Mouse (Mus musculus) WW6 (cell line): ENCODE results near the gene Ankrd63.

ENCODE experiments used
- DNase-seq: peaks from one replicate; pipeline ENCODE4 v3.0.0-alpha.2; 2013; ENCODE audit warnings: low read depth, low spot score

Gene Ankrd63

GRCm38 (mm10) chr2:118693370-118693966 is 10.3 kb downstream of the Ankrd63 start:
- no peak for DNase-seq

DNA sequence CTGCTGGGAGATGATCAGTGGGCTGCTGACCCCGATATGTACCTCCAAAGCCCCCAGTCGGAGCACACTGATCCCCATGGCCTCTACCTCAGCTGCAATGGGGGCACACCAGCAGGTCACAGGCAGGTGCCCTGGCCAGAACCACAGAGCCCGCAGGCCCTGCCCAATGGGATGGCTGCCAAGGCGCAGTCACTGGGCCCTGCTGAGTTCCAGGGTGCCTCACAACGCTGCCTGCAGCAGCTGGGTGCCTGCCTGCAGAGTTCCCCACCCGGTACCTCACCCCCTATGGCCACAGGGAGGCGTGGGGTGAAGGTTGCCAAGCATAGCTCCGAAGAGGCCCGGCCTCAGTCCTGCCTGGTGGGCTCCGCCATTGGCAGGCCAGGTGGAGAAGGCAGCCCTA is 13.9 kb downstream of the Ankrd63 start:
- no peak for DNase-seq

- no peak for DNase-seq
Observed at GRCm38 (mm10) chr2:118687791-118688190, 16.0 kb downstream of the Ankrd63 start.

DNA sequence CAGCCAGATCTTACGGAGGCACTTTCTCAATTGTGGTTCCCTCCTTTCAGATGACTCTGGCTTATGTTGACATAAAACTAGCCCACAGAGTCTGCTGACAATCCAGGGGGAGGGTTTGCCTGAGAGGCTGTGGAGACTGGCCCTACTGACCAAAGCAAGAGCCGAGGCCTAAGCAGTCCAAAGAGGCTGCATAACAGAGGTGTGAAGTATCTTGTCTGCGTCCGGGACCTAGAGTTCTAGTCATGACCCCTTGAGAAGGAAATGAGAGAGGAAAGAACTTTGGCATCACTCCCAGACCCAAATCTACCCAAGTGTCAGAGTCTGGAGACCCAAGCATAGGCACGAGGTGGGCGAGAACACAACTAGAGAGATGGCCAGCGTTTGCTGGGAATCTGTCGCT is 17.1 kb downstream of the Ankrd63 start:
- DNase-seq, result no peak

GRCm38 (mm10) chr2:118685088-118685487 is 18.7 kb downstream of the Ankrd63 start:
- DNase-seq, result no peak

GRCm38 (mm10) chr2:118682544-118683260 is 21.1 kb downstream of the Ankrd63 start:
- DNase-seq, result no peak

DNA sequence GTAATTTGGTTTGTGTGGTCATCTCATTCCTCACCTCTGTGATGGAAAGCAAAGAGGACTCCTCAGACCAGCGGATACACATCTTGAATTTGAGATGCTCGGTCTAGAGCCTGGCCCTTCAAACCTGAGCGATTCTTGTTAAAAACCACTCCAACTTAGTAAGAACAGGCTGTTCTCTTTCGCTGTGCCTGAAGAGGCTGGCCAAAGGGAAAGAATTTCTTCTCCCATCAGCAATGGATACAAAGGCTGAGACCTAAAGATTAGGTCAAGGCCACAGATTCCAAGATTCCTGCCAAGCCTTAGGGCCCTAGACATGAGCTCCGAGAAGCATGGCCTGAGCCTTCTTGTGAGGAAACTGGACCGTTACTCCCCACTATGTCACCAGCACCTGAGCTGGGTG is 22.8 kb downstream of the Ankrd63 start:
- no peak for DNase-seq

DNA sequence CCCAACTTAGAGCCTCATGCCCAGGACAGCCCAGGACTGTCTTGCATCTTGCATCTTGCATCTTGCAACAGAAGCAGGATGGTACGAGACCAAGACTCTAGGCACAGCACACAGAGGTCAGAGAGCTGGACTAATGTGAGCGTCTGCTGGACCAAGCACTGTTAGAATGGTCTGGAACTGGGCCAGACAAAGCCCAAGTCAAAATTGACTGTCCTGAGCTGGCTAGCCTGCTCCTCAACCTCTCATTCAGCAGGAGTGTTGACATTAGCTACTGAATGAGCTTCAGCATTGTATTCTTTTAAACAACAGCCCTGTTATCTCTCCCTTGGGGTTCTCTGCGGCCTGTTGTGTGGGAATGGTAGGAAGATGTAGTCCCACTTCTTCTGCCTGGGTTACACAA is 24.2 kb downstream of the Ankrd63 start:
- DNase-seq, result no peak

DNA sequence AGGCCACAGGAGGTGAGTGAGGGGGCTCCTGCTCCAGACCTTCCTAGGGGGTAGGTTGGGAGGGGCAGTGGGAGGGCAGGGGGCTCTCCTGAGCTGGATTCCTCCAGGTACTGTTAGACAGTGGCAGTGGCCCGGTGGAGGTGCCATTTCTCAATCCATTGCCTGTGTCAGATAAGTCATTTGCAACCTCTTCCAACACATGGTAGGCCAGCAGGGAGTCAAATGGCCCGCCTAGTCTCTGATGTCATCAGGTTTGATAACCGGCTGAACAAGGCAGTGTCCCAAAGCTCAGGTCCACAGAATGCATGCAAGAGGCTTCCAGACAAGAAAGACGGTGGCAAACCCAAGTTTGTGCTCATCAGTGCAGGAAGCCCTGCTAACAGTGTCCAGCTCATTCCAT is 25.9 kb downstream of the Ankrd63 start:
- DNase-seq, result no peak

- no peak for DNase-seq
Observed at GRCm38 (mm10) chr2:118676839-118677741, 26.7 kb downstream of the Ankrd63 start.

- DNase-seq, result no peak
Observed at GRCm38 (mm10) chr2:118674500-118674899, 29.3 kb downstream of the Ankrd63 start.

GRCm38 (mm10) chr2:118673686-118674465 is 29.9 kb downstream of the Ankrd63 start:
- no peak for DNase-seq

GRCm38 (mm10) chr2:118671728-118672127 is 32.0 kb downstream of the Ankrd63 start:
- DNase-seq, result no peak

DNA sequence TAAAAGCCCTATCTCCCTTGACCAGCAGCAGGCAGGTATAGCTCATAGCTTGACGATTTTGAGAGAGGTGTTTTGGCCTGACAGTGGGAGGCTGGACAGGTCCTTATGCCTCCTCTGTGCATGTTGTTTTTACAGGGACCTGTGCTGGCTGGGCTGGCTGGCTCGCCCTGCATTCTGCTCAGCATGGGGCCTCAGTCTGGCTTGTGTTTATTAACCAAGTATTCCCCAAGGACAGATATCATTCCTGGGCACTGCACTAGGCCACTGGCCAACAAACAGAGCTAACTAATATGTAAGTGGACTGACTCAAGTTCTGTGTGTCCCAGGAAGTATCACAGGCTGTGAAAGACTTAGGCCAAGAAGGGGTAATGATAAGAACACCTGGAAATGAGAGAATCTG is 34.0 kb downstream of the Ankrd63 start:
- DNase-seq, result no peak

GRCm38 (mm10) chr2:118669245-118669644 is 34.5 kb downstream of the Ankrd63 start:
- DNase-seq, result no peak

DNA sequence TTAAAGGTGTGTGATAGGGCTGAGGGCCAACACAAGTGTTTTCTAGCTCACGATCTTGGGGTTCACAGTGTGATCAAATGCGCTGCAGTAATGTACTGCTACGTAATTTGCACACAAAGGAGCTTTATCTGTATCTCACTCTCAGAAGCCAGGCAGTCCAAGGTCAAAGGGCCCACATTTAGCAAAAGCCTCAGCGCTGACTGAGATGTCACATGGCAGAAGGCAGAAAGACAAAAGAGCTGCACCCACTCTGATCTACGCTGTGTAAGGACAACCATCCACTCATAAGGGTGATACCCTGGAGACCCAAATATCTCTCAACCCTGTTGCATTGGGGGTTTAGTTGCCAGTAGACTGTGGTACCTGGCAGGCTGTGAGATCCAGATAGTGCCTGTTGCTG is 36.6 kb downstream of the Ankrd63 start:
- DNase-seq, result no peak

DNA sequence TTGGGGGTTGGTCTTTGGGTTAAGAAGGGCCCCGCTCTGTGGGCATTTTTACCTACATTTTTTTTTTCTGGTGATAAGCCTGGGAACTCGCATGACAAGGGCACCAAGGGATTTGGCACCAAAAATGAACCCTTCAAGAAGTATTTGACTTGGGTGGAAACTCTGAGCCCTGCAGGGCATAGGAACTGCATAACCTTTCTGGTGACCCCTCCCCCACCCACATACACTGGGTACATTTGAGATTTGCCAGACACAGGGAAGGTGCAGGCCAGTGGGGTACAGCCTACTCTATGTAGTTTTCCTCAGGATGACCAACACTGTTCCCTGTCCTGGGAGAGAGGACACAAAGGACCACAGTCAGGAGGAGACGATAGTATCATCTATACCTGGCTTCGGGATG is 38.1 kb downstream of the Ankrd63 start:
- no peak for DNase-seq

DNA sequence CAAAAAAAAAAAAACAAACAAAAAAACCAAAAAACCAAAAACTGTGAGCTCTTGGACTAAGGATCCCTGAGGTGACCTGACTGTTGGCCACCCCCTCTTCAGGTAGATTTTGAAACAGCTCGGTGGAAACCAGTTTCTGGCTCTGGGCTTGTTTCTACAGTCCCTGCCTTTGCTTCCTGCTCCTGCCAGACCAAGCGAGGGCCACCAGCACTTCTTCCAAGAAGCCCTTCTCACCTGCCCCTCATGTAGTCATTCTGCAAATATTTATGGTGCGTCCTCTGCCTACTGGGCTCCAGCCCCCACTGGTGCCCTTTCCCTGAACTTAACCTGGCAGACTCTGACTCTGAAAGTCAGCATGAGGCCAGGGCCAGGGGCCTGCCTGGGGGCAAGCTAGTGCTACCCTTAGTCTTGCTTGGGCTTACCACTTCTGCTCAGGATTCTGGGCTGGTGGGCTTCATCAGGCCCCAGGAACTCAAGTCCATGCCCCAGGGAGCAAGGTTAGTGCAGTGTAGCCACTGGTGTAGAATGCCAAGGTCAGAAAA is 38.7 kb downstream of the Ankrd63 start:
- DNase-seq, result no peak

DNA sequence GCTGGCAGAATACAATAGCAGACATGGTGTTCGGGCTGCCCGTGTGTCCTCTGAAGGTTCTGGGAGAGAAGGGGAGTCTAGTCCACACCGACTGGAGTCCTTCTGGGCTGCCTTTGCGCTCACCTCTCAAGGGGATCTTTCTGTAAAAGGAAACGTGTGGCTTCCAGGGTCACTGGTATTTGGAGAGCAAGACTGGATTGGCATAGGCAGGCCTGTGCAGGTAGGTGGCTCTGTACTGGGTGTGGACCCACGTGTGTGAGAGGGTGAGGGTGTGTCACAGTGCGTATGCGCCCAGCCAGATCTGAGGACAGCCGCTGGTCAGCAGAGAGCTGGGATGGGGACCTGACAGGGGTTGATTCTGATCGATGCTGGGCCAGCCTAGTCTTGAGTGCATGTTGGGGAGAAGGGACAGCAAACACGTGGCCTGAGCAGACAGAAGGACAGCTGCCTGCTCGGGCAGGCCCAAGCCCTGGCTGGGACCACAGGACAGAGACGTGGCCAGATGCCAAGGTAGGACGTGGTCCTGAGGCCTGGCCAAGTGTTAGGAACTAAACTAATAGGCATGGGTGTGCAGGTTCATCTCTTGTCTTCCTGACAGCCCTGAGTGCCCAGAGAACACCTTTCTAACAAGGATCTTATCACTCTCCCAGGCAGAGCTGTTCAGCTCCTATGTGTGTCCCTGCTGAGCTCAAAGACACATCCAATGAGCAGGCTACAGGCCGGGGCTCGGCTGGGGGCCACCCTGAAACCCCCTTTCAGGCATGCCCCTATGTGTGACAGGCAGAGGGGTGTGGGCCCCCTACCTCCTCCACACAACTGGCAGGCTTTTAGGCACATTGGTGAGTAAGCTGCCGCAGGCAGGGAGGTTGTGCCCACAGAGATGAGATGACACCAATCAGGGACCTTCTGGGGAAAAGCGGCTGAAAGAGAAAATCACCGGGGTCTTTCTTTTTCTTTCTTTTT is 39.7 kb downstream of the Ankrd63 start:
- no peak for DNase-seq
